Mouse (Mus musculus): ENCODE data around the gene Ankrd55.
"Not testable (repeated sequence)": the region's sequence is repeated elsewhere in the genome, so short reads cannot be mapped to it uniquely, and the experiment has no call there.

Ankrd55 gene

DNA sequence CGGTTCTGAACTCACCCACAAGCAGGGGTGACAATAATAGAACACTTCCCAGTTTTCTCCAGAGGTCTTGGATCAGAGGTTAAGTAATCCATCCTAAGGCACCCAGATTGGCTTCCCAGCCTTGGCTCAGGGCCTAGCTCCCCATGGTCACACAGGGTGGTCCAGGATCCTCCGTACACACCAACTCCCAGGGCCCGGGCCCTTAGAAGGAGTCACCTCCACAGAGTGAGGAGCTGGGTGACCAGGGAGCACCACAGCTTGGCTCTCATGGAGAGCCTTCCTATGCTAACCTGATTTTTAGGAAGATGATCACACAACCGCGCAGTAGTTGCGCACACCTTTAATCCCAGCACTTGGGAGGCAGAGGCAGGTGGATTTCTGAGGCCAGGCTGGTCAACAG, 127.6 kb downstream of the Ankrd55 start:
- DNase-seq, result no peak

DNA sequence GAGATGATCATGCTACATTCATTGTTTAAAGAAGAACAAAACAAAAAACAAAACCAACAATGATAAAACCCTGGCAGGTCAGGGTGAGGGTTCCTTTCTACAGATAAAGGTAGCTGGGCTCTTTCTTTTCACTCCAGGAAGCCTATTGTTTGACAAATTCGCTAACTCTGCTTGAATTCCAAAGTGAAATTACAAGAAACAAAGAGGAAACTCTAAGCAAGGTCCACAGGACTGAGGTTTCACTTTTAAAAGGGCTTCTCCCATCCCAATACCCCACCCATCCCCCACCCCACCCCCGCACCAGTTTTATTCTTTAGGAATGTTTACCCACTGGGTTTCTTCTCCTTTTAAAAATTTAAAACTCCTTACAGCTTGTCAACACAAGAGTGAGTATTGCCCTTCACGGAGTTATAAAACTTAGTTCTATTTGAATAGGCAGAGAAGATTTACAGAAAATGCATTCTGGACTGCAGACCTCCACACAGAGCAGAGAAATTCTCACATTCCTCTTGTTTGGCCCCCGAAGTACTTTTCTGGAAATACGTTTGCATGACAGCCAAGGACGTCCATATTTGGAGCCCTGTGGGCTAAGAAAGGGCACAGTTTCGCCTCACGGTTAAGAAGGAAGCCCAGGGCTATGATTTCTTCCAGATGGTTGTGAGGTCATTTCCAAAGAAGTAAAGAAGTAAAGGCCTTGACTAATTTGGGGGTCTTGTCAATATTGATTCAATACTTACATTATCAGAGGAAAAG, 128.3 kb downstream of the Ankrd55 start:
- no peak for DNase-seq

DNA sequence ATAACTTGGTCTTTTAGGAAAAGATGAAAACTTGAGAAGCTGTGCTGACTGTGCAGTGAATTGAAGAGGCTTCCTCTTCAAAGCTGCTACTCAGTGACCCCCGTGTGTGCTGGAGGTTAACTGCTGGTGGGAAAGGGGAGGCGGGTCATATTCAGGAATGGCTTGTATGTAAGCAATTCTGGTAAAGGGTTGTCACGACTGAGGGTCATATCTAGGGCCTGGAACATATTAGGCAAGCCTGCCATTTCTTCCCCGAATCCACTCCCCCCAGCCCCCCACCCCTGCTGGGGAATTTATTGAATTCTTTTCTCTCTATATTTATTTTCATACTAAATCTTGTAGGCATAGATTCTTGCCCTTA, 128.9 kb downstream of the Ankrd55 start:
- DNase-seq, result no peak

DNA sequence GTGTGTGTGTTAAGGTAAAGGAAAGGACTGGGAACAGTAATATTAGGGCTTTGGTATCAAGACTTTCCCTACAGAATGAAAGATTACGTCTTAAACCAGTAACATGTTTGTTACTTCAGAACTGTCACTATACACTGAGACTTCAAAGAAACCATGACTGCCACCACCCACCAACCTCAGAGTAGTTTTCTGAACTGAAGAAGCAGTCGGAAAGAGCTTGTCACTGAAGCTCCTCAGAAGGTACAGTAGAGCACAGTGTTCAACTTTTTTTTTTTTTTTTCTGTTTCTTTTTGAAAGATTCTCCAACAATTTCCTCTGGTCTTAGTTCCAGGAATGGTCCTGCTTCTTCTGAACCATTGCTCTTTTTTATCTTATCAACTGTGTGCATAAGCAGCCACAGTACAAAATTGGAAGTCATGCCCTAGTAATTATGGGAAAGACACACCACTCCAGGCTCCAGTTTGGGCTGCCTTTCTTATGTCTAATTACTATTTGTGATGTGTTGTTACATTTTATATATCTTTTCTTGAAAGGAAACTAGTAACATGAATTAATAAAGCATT, 129.7 kb downstream of the Ankrd55 start:
- DNase-seq, result no peak

DNA sequence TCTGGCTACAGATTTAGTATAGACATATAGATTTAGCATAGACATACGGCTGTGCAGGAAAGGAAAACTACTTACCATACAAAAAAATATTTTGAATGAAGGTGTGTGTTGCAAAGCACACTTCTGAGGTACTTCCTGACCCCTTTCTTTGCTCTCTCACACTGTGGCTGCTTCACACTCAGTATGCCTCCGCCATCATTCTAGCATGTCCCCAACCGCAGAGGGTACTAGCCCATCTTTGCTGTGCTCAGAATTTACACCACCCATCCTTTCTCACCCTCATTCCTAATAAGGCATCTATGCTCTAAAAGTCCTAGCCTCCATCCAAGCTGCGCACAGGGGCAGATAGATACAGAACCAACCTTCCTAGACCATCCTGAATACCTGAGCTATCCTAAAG, 130.3 kb downstream of the Ankrd55 start:
- no peak for DNase-seq

DNA sequence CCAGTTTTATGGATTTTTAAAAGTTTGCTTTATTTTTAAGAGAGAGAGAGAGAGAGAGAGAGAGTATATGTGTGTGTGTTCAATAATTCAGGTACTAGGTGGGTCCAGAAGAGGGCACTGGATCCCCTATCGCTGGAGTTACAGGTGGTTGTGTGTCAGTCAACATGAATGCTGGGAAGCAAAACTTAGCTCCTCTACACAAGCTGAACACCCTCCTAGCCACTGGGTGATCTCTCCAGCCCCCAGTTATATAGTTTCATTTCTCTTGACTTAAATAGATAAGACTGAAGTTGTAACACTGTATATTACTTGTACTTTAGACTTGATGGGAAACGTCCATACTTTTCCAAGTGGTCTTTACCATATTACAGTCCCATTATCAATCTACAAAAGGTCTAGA, 136.0 kb downstream of the Ankrd55 start:
- no peak for DNase-seq

DNA sequence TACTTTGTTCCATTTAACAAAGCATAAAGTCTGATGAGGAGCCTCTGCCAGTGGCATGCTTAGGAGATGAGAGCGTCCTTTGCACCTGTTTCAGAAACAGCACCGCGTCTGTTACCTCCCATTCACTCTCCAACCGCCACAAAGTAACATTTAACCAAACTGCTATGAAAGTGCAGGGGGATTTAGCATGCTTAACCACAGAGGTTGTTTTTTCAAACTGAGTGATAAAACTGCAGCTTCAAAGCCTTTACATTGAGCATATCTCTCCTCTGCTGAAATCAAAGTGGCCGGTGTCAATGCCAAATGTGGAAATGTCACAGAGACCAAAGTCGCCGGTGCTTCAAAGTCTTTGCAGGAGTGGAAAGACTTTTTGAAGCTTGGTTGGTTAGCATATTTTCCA, 136.4 kb downstream of the Ankrd55 start:
- DNase-seq, result no peak

DNA sequence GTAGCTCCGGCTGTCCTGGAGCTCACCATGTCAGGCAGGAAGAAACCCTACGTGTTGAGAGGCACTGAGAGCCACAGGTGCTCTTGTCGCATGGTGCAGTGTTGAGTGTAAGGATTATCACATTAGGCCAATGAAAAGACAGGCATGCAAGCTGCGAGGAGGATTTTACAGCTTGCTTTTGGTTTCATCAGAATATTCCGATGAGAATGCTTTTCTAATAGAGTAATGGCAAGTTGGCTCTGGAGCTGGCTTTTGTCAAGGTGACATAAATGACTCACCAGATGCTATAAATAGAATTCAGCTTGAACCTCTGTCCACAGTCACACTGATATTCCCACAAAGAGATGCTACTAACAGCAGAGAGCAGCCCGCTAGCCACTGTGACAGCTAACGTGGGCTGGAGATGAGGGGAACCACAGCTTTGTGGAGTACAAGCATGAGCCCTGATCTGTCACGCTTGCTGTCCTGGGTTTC, 137.0 kb downstream of the Ankrd55 start:
- DNase-seq, result no peak

DNA sequence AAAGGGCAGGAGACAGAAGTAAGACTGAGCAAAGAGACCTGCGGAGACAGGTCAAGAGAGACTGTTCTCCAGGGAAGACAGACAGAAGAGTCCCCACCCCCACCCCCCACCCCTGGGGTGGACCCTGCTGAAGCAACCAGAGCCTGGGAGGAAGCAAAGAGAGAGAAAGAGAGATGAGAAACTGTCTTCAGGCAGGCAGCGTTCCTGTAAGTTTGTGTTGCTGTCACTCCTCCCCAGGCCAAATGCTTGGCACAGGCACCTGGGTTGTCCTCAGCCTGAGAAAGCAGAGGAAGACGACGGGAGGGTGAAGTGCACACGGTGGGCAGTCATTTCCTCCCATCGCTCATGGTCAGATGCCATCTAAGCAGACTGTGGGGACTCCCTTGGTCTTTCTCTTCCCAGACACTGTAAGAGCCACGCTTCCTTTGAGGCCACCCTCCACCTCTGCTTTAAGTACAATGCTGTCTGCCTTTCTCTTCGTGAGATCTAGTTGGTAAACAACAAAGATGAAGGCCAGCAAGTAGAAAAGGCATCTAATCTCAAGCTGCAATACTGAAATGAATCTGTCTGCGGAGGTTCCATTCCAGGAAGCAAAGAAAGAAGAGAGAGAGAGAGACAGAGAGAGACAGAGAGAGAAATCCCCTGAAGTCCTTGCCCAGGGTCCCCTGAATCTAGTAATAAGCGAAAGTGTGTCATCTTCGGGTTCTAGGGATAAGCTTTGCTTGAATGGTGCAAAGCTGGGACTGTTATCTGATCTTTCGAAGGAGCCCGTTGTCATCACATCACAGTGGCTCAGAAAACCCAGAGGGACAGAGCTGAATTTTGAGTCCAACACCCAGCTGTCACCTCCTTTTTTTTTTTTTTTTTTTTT, 138.2 kb downstream of the Ankrd55 start:
- DNase-seq, result no peak

DNA sequence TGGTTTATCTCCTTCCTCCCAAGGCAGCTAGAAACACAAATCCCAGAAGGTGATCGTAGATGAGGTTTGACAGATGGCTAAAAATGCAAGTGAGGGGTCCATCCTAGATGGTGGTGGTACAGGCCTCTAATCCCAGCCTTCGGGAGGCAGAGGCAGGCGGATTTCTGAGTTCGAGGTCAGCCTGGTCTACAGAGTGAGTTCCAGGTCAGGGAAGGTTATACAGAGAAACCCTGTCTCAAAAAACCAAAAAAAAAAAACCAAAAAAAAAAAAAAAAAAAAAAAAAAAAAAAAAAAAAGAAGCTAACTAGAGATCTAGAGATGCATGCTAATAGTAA, 138.9 kb downstream of the Ankrd55 start:
- DNase-seq, result not testable (repeated sequence)

DNA sequence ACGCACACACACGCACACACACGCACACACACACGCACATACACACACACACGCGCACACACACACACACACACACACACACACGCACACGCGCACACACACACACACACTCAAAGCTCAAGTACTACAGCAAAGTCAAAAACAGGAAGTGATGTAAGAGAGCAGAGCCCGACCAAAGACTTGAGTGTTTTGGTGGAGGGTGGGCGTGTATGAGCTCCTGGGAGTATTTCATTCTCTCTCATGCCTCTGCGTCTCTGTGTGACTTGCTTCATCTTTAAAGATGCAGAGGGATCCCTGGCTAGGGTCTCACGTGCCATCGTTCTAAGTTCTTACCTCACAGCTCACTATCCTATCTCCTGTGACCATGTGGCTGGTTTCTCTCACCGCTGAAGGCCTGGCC, 139.3 kb downstream of the Ankrd55 start:
- DNase-seq, result no peak

DNA sequence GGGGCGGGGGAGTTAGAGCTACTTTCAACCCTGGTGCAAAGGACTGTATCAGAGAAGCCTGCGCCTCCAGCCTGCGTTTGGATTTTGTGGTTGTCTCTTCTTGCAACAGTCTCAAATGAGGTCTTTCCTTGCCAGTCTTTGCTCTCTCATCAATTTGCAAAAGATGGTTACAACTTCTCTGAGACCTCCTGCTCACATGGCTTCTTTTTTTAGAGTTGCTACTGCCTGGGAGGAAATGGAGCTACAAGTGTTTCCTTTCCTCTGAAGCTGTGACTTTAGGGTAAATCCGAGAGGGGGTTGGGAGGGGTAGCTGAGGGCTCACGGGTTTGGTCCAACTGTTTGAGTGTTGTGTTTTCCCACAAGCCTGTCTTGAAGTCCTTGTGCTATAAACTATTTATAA, 145.0 kb downstream of the Ankrd55 start:
- no peak for DNase-seq
